Mouse (Mus musculus): ENCODE measurements around the gene Golga3. TPM values are rescaled to one million over a fixed set of nuclear protein-coding genes. Genes with fewer than 3 reads are reported as not detected.

Gene Golga3
- polyA plus RNA-seq, 1 experiment from 2014 or later, result 20.0 TPM

DNA sequence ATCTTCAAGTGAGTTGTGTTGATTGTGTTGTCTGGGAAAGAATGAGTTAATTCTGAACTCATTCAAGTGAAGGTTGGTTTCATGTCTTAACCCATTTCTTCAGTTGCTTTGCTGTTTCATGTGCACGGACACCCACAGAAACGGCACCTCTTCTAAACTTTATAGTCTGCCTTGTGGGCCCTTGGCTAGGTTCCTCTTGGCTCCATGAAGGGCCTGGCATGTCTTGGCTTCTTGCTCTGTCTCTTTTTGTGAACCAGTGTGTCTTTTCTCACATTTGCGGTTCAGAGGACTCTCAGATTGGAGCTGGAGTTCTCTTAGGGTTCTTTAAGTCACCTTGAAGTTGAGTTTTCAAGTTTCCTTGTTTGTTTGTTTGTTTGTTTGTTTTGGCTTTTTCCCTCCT is 48.6 kb downstream of the Golga3 start:
- WGBS, result 96% methylated on average over 3 of the region's 3 CpGs
- ATAC-seq, result no peak
- Histone ChIP-seq H3K4me1 (ENCODE audit: control insufficient read depth, insufficient read depth, low read length) (peaks cover 2% of the 10 kb centered on the region), H3K27me3 (replicated peaks; ENCODE audit: control insufficient read depth, insufficient read depth, low read length) (no peaks in the 10 kb centered on the region), H3K4me2 (ENCODE audit: low read length) (no peak overlapping the region), H3K4me3 (ENCODE audit: low read depth, low read length) (no peak overlapping the region), H3K27ac (ENCODE audit: low read depth, low read length) (no peak overlapping the region), H3K36me3 (ENCODE audit: control insufficient read depth, insufficient read depth, low read length) (peaks cover 57% of the 10 kb centered on the region), H3K9me3 (replicated peaks; ENCODE audit: control insufficient read depth, low read length) (no peaks in the 10 kb centered on the region), H3K9ac (ENCODE audit: low read length) (no peak overlapping the region)
- DNase-seq (ENCODE audit: low spot score), result no peak

DNA sequence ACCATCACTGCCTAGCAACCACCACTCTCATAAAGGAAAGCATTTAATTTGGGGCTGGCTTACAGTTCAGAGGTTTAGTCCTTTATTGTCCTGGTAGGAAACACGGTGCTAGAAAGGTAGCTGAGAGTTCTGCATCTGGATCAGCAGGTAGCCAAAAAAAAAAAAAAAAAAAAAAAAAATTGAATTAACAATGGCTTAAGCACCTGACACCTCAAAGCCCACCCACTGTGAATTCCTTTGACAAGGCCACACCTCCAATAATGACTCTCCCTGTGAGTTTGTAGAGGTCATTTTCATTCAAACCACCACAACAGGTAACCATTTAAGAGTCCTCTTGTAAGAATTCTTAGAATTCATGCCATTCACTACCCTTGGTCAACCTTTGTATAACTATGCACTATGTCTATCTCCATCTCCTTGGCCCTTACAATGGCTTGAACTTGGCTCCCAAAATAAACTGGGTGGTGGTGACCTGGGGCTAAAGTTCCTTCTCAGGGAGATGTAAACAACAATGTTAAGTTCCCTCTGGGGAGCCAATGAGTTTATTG is 50.9 kb downstream of the Golga3 start:
- H3K27me3 ChIP-seq (replicated peaks; ENCODE audit: control insufficient read depth, insufficient read depth, low read length), result no peaks in the 10 kb centered on the region
- DNase-seq (ENCODE audit: low spot score), result no peak
- ATAC-seq, result no peak
- H3K4me1 ChIP-seq (ENCODE audit: control insufficient read depth, insufficient read depth, low read length), result peaks cover 7% of the 10 kb centered on the region
- no peak overlapping the region for H3K4me3 ChIP-seq (ENCODE audit: low read depth, low read length)
- no peak overlapping the region for H3K9ac ChIP-seq (ENCODE audit: low read length)
- H3K4me2 ChIP-seq (ENCODE audit: low read length), result no peak overlapping the region
- WGBS, result 32% methylated on average over 1 of the region's 1 CpGs
- H3K27ac ChIP-seq (ENCODE audit: low read depth, low read length), result no peak overlapping the region
- no peaks in the 10 kb centered on the region for H3K9me3 ChIP-seq (replicated peaks; ENCODE audit: control insufficient read depth, low read length)
- peaks cover 35% of the 10 kb centered on the region for H3K36me3 ChIP-seq (ENCODE audit: control insufficient read depth, insufficient read depth, low read length)

DNA sequence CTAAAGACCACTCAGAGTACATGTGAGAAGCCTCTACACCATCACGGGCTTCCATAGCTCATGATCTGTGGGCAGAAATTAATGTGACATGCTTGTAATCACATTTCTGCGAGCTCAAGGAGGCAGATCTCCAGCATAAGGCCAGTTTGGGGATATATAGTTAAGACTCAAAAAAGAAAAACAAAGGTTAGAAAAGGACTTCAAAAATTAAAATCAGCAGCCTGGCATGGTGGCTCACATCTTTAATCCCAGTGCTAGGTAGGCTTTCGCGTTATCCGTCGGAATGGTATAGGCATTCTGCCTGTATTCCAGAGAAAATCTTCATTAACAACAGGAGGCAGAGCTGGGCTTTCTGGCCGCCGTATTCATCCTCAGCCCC is 53.9 kb downstream of the Golga3 start:
- Histone ChIP-seq H3K27me3 (replicated peaks; ENCODE audit: control insufficient read depth, insufficient read depth, low read length) (no peaks in the 10 kb centered on the region), H3K9ac (ENCODE audit: low read length) (peak overlapping the region; percentile 97), H3K4me1 (ENCODE audit: control insufficient read depth, insufficient read depth, low read length) (peaks cover 7% of the 10 kb centered on the region), H3K4me3 (ENCODE audit: low read depth, low read length) (peak overlapping the region; percentile 94), H3K36me3 (ENCODE audit: control insufficient read depth, insufficient read depth, low read length) (peaks cover 24% of the 10 kb centered on the region), H3K4me2 (ENCODE audit: low read length) (peak overlapping the region; percentile 77), H3K27ac (ENCODE audit: low read depth, low read length) (peak overlapping the region; percentile 90), H3K9me3 (replicated peaks; ENCODE audit: control insufficient read depth, low read length) (no peaks in the 10 kb centered on the region)
- 9% methylated on average over 8 of the region's 8 CpGs for WGBS
- peak; percentile 11; the same call in 1 of the 2 replicates for ATAC-seq
- no peak for DNase-seq (ENCODE audit: low spot score)

DNA sequence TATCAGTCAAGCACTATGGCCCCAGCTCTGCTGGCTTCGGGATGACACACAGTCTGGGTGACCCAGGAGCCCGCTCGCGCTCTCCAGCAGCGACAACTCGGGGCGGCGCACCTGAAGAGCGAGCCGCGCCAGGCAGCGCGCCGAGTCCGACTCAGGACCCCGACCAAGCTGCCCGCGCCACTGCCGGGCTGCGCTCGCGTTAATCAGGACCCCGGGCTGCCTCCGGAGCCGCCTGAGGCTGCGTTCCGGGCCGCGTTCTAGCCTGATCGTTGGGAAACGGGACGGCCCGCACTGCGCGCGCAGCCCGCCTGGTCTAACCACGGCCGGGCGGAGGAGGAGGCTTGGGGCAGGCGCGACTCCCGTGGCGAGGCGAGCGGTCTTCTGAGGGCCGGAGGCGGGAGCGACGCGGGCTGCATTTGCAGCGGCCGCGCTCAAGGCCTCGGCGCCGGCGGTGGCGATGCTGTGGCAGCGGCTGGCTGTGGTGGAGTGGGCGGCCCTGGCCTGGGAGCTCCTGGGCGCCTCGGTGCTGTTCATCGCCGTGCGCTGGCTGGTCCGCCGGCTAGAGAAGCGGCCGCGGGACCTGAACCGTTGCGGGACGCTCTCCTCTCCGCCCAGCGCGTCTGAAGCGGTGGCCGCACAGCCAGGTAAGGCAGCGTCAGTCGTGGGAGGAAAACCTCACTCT is 54.4 kb downstream of the Golga3 start, which contains the start of gene Ankle2:
TSS of gene Ankle2 (plus strand) at position 225 of the 682 bp plus-strand sequence.
- 0% methylated on average over 75 of the region's 81 CpGs for WGBS
- Histone ChIP-seq H3K27me3 (replicated peaks; ENCODE audit: control insufficient read depth, insufficient read depth, low read length) (no peaks in the 10 kb centered on the region), H3K4me3 (ENCODE audit: low read depth, low read length) (peak within 1 kb of the TSS; percentile 94), H3K9me3 (replicated peaks; ENCODE audit: control insufficient read depth, low read length) (no peaks in the 10 kb centered on the region), H3K36me3 (ENCODE audit: control insufficient read depth, insufficient read depth, low read length) (peaks cover 25% of the 10 kb centered on the region), H3K4me1 (ENCODE audit: control insufficient read depth, insufficient read depth, low read length) (peaks cover 7% of the 10 kb centered on the region), H3K4me2 (ENCODE audit: low read length) (peak within 1 kb of the TSS; percentile 77), H3K9ac (ENCODE audit: low read length) (peak within 1 kb of the TSS; percentile 97), H3K27ac (ENCODE audit: low read depth, low read length) (peak within 1 kb of the TSS; percentile 90)
- DNase-seq (ENCODE audit: low spot score) (peak; percentile 93), ATAC-seq (peak; percentile 98)

DNA sequence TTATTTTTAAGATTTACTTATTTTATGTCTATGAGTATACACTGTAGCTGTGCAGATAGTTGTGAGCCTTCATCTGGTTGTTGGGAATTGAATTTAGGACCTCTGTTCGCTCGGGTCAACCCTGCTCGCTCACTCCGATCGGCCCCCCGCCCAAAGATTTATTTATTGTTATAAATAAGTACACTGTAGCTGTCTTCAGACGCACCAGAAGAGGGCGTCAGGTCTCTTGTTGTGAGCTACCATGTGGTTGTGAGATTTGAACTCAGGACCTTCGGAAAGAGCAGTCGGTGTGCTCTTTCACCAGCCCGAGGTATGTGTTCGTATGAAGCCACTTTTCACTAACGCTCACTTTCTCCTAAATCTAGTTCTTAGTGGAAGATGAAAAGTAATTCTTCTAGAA is 55.1 kb downstream of the Golga3 start:
- Histone ChIP-seq H3K36me3 (ENCODE audit: control insufficient read depth, insufficient read depth, low read length) (peaks cover 32% of the 10 kb centered on the region), H3K9me3 (replicated peaks; ENCODE audit: control insufficient read depth, low read length) (no peaks in the 10 kb centered on the region), H3K9ac (ENCODE audit: low read length) (peak overlapping the region; percentile 97), H3K27ac (ENCODE audit: low read depth, low read length) (no peak overlapping the region), H3K4me2 (ENCODE audit: low read length) (peak overlapping the region; percentile 77), H3K27me3 (replicated peaks; ENCODE audit: control insufficient read depth, insufficient read depth, low read length) (no peaks in the 10 kb centered on the region), H3K4me3 (ENCODE audit: low read depth, low read length) (peak overlapping the region; percentile 94), H3K4me1 (ENCODE audit: control insufficient read depth, insufficient read depth, low read length) (peaks cover 7% of the 10 kb centered on the region)
- peak; percentile 11 for DNase-seq (ENCODE audit: low spot score)
- ATAC-seq, result no peak
- WGBS, result 42% methylated on average over 13 of the region's 13 CpGs

DNA sequence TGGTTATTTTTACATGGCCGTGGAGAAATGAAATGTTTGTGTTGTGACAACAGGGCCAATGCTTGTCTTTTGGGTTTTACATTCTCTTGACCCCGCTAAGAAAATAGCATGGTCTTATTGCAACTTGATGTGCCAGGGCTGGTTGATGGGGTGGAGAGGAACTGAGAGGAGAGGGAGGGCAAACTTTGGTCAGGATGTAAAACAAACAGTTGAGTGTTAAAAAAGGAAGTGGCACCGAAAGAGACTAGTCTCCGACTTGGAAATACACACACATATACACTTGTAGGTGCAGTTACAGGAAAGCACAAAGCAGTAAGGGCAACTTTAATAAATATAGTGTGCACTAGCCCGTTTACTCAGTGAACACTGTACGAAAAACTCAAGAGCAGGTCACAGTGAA is 55.8 kb downstream of the Golga3 start:
- Histone ChIP-seq H3K9ac (ENCODE audit: low read length) (no peak overlapping the region), H3K36me3 (ENCODE audit: control insufficient read depth, insufficient read depth, low read length) (peaks cover 33% of the 10 kb centered on the region), H3K27ac (ENCODE audit: low read depth, low read length) (no peak overlapping the region), H3K27me3 (replicated peaks; ENCODE audit: control insufficient read depth, insufficient read depth, low read length) (no peaks in the 10 kb centered on the region), H3K9me3 (replicated peaks; ENCODE audit: control insufficient read depth, low read length) (no peaks in the 10 kb centered on the region), H3K4me2 (ENCODE audit: low read length) (no peak overlapping the region; the same call in 1 of the 2 replicates), H3K4me1 (ENCODE audit: control insufficient read depth, insufficient read depth, low read length) (peaks cover 7% of the 10 kb centered on the region), H3K4me3 (ENCODE audit: low read depth, low read length) (no peak overlapping the region)
- no peak for DNase-seq (ENCODE audit: low spot score)
- ATAC-seq, result no peak
- WGBS, result 88% methylated on average over 6 of the region's 6 CpGs

DNA sequence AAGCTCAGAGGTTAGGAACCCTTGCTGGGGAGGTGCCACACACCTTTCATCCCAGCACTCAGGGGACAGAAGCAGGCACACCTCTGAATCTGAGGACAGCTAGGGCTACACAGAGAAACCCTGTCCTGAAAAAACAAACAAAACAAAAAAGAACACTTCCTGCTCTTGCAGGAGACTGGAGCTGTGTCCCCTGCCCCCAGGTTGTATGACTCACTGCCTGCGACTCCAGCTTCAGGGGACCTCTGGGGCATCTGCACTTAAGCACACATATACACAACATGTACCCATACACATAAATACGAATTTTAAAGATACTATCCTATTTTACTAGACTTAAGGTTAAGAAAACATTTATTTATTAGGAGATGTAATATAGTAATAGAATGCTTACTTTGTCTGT is 67.6 kb downstream of the Golga3 start:
- Histone ChIP-seq H3K4me3 (ENCODE audit: low read depth, low read length) (no peak overlapping the region), H3K36me3 (ENCODE audit: control insufficient read depth, insufficient read depth, low read length) (peaks cover 85% of the 10 kb centered on the region), H3K9me3 (replicated peaks; ENCODE audit: control insufficient read depth, low read length) (no peaks in the 10 kb centered on the region), H3K9ac (ENCODE audit: low read length) (no peak overlapping the region), H3K4me1 (ENCODE audit: control insufficient read depth, insufficient read depth, low read length) (no peaks in the 10 kb centered on the region), H3K4me2 (ENCODE audit: low read length) (no peak overlapping the region), H3K27ac (ENCODE audit: low read depth, low read length) (no peak overlapping the region), H3K27me3 (replicated peaks; ENCODE audit: control insufficient read depth, insufficient read depth, low read length) (no peaks in the 10 kb centered on the region)
- no peak for ATAC-seq
- DNase-seq (ENCODE audit: low spot score), result no peak
- WGBS, result 89% methylated on average over 2 of the region's 2 CpGs

DNA sequence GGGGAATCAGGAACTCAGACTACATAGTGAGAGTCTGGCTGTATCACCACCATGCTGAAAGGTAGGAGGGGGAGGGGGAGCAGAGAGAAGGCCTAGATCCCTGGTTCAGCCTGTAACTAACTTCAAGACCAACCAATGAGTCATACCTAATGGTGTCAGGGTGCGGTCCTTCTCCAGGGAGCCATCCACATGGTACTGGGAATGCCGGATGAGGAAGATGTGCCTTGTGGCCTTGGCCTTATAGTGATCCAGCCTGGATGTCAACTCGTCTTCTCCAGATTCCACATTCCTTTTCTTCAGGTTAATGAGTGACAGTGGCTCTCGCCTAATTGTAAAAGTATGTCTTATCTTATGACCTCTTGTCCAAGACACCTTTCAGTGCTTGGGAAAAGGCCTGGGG is 90.4 kb downstream of the Golga3 start:
- no peaks in the 10 kb centered on the region for H3K9me3 ChIP-seq (replicated peaks; ENCODE audit: control insufficient read depth, low read length)
- DNase-seq (ENCODE audit: low spot score) (no peak), ATAC-seq (no peak)
- no peak overlapping the region for H3K27ac ChIP-seq (ENCODE audit: low read depth, low read length)
- H3K4me3 ChIP-seq (ENCODE audit: low read depth, low read length), result no peak overlapping the region
- H3K4me1 ChIP-seq (ENCODE audit: control insufficient read depth, insufficient read depth, low read length), result peaks cover 9% of the 10 kb centered on the region
- peaks cover 29% of the 10 kb centered on the region for H3K36me3 ChIP-seq (ENCODE audit: control insufficient read depth, insufficient read depth, low read length)
- H3K4me2 ChIP-seq (ENCODE audit: low read length), result no peak overlapping the region
- no peaks in the 10 kb centered on the region for H3K27me3 ChIP-seq (replicated peaks; ENCODE audit: control insufficient read depth, insufficient read depth, low read length)
- H3K9ac ChIP-seq (ENCODE audit: low read length), result no peak overlapping the region
- 98% methylated on average over 4 of the region's 4 CpGs for WGBS

Data from forebrain, embryonic 14.5 days (tissue).